Comparison of ENCODE assay signal across 8 mouse cellular contexts in the genomic region with DNA sequence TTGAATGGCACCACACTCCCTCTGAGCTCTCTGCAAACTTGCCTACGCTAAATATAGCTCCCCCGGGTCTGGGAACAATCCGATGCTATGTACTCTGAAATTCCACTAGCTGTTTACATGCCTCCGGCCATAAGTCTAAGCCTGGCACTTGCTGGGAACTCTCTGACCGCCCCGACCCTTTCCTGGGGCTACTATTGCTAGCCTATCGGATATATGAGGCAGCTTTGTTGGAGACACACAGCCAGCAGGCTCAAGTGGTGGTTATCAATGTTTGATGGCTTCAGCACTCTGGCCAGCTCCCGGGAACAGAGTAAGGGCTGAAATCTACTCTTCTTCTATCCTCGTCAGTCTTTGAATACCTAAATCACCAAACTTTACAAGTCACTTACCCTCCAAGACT. TPM values are rescaled to one million over a fixed set of nuclear protein-coding genes. Genes with fewer than 3 reads are reported as not detected.
DNase-seq lines count a peak whose midpoint lies in the region; ATAC-seq and TF ChIP-seq lines count a peak whose summit lies in the region.
"Had no signal": no experiment of that assay in that cellular context is flagged by ENCODE, and none has a peak within 500 bp of the region (broad histone marks: within the 10 kb centered on the region; RNA-seq: fewer than 3 reads in every experiment).

No protein-coding gene starts in this region.

- H3K4me1 ChIP-seq in hindbrain, embryonic 11.5 days (replicated peaks; ENCODE audit: control insufficient read depth, insufficient read depth, low read length), result no peaks in the 10 kb centered on the region
- no peaks in the 10 kb centered on the region for H3K4me1 ChIP-seq in hindbrain, embryonic 16.5 days (ENCODE audit: control insufficient read depth, insufficient read depth, low read depth, low read length)
- no peaks in the 10 kb centered on the region for H3K4me1 ChIP-seq in stomach, postnatal 0 days (replicated peaks; ENCODE audit: control insufficient read depth, insufficient read depth)
- H3K4me1 ChIP-seq: limb, embryonic 12.5 days had no signal

- no peaks in the 10 kb centered on the region for H3K9me3 ChIP-seq in hindbrain, embryonic 11.5 days (ENCODE audit: control insufficient read depth, low read length)
- no peaks in the 10 kb centered on the region for H3K9me3 ChIP-seq in hindbrain, embryonic 16.5 days (ENCODE audit: control insufficient read depth, low read length)
- H3K9me3 ChIP-seq in stomach, postnatal 0 days (ENCODE audit: control insufficient read depth, low read length), result no peaks in the 10 kb centered on the region
- H3K9me3 ChIP-seq: limb, embryonic 12.5 days had no signal

- no peak for ATAC-seq in hindbrain, embryonic 11.5 days (ENCODE audit: low FRiP score)
- no peak for ATAC-seq in hindbrain, embryonic 16.5 days
- ATAC-seq in stomach, postnatal 0 days (ENCODE audit: low FRiP score, low TSS enrichment), result no peak

- no peak overlapping the region for H3K27ac ChIP-seq in hindbrain, embryonic 11.5 days (ENCODE audit: low read depth, low read length)
- no peak overlapping the region for H3K27ac ChIP-seq in hindbrain, embryonic 16.5 days (ENCODE audit: low read depth, low read length)
- H3K27ac ChIP-seq in stomach, postnatal 0 days (replicated peaks), result no peak overlapping the region
- H3K27ac ChIP-seq: limb, embryonic 12.5 days had no signal

- no peak for TF ChIP-seq CTCF in stomach, postnatal 0 days (IDR thresholded peaks at IDR 0.05; ENCODE audit: low read depth)

- no peaks in the 10 kb centered on the region for H3K27me3 ChIP-seq in hindbrain, embryonic 11.5 days (ENCODE audit: control insufficient read depth, insufficient read depth, low read length)
- no peaks in the 10 kb centered on the region for H3K27me3 ChIP-seq in hindbrain, embryonic 16.5 days (replicated peaks; ENCODE audit: control insufficient read depth, insufficient read depth, low read length)
- H3K27me3 ChIP-seq in stomach, postnatal 0 days (ENCODE audit: control insufficient read depth, insufficient read depth, low read length), result no peaks in the 10 kb centered on the region

- H3K36me3 ChIP-seq in hindbrain, embryonic 11.5 days (ENCODE audit: control insufficient read depth, insufficient read depth, low read length), result no peaks in the 10 kb centered on the region
- no peaks in the 10 kb centered on the region for H3K36me3 ChIP-seq in hindbrain, embryonic 16.5 days (ENCODE audit: control insufficient read depth, insufficient read depth, low read length)
- no peaks in the 10 kb centered on the region for H3K36me3 ChIP-seq in stomach, postnatal 0 days (ENCODE audit: control insufficient read depth, insufficient read depth, low read length)
- H3K36me3 ChIP-seq: limb, embryonic 12.5 days had no signal

- WGBS in hindbrain, embryonic 11.5 days, result 60% methylated on average over 9 of the region's 9 CpGs
- WGBS in hindbrain, embryonic 16.5 days, result 53% methylated on average over 9 of the region's 9 CpGs
- 46% methylated on average over 9 of the region's 9 CpGs for WGBS in stomach, postnatal 0 days

- peak; percentile 49 for DNase-seq in hindbrain, embryonic 11.5 days (ENCODE audit: low spot score)
- peak; percentile 10 for DNase-seq in ovary, postnatal 36 days (ENCODE audit: low spot score)
- no peak for DNase-seq in ovary, postnatal 10 days (ENCODE audit: low spot score)
- DNase-seq in embryo, embryonic 11.5 days (ENCODE audit: low read depth, low spot score), result peak; percentile 32
- DNase-seq in stomach, postnatal 0 days (ENCODE audit: low spot score), result peak; percentile 30
- no peak for DNase-seq in urinary bladder, postnatal 25 days (ENCODE audit: low spot score)

- no peak overlapping the region for H3K4me3 ChIP-seq in hindbrain, embryonic 11.5 days (ENCODE audit: low read depth, low read length)
- no peak overlapping the region for H3K4me3 ChIP-seq in hindbrain, embryonic 16.5 days (ENCODE audit: low read length)
- no peak overlapping the region for H3K4me3 ChIP-seq in stomach, postnatal 0 days (ENCODE audit: low read depth, low read length)
- H3K4me3 ChIP-seq: limb, embryonic 12.5 days had no signal

- H3K9ac ChIP-seq in hindbrain, embryonic 11.5 days (ENCODE audit: low read depth, low read length), result no peak overlapping the region
- no peak overlapping the region for H3K9ac ChIP-seq in hindbrain, embryonic 16.5 days (ENCODE audit: low read depth, low read length)
- H3K9ac ChIP-seq in stomach, postnatal 0 days (ENCODE audit: low read length), result no peak overlapping the region
- H3K9ac ChIP-seq: limb, embryonic 12.5 days had no signal

- no peak for TF ChIP-seq EP300 in stomach, postnatal 0 days (optimal IDR thresholded peaks at IDR 0.05)

- H3K4me2 ChIP-seq in hindbrain, embryonic 11.5 days (replicated peaks; ENCODE audit: low read depth, low read length), result no peak overlapping the region
- H3K4me2 ChIP-seq in hindbrain, embryonic 16.5 days (ENCODE audit: low read length), result no peak overlapping the region
- no peak overlapping the region for H3K4me2 ChIP-seq in stomach, postnatal 0 days (replicated peaks; ENCODE audit: low read depth)
- H3K4me2 ChIP-seq: limb, embryonic 12.5 days had no signal

RNA-seq across cellular contexts. Expression of a gene that starts 15.9 kb away (rescaled TPM):
- polyA plus RNA-seq in hindbrain, embryonic 11.5 days (2014; fragmentation: Nextera tagmentation; extraction: Ambion mirVana), result 0.07 TPM in 1 of 2 replicates, not detected in the other
- 0.03 and 0.32 TPM in 2 replicates for polyA plus RNA-seq in hindbrain, embryonic 16.5 days (2015; fragmentation: Nextera tagmentation; extraction: Ambion mirVana)
- not detected in 2 replicates for polyA plus RNA-seq in stomach, postnatal 0 days (2015; fragmentation: Nextera tagmentation; extraction: Ambion mirVana)

RNA-seq across cellular contexts. Expression of a gene that starts 36.9 kb away (rescaled TPM):
- polyA plus RNA-seq in hindbrain, embryonic 11.5 days (2014; fragmentation: Nextera tagmentation; extraction: Ambion mirVana), result 0.03 and 0.23 TPM in 2 replicates
- polyA plus RNA-seq in hindbrain, embryonic 16.5 days (2015; fragmentation: Nextera tagmentation; extraction: Ambion mirVana), result 0.89 and 1.0 TPM in 2 replicates
- 0.13 and 0.18 TPM in 2 replicates for polyA plus RNA-seq in stomach, postnatal 0 days (2015; fragmentation: Nextera tagmentation; extraction: Ambion mirVana)
- polyA plus RNA-seq: limb, embryonic 12.5 days had no signal

Comparison
In these comparisons a context has a peak if more than half of its experiments do, and no peak if none do; other contexts are left out.
1. DNase-seq: peak in hindbrain, embryonic 11.5 days (single experiment), ovary, postnatal 36 days (single experiment), embryo, embryonic 11.5 days (single experiment) and stomach, postnatal 0 days (single experiment); none in ovary, postnatal 10 days (single experiment) and urinary bladder, postnatal 25 days (single experiment).